Mouse (Mus musculus) olfactory bulb, adult 2 months (tissue): ENCODE results near the gene Adss. TPM values are rescaled to one million over a fixed set of nuclear protein-coding genes. Genes with fewer than 3 reads are reported as not detected.

Source experiments
- H3K27ac ChIP-seq: fragments of 200-500 bp; 2 replicates; pipeline ENCODE4 v1.5.1; 2012; ENCODE audit warnings: low read depth, low read length; ENCODE audit not compliant: insufficient read depth
- H3K4me1 ChIP-seq: fragments of 200-500 bp; 2 replicates; pipeline ENCODE4 v1.6.1; 2012; ENCODE audit warnings: low read length; ENCODE audit not compliant: control insufficient read depth, insufficient read depth
- H3K4me3 ChIP-seq: fragments of 200-500 bp; 2 replicates; pipeline ENCODE4 v1.5.1; 2012; ENCODE audit warnings: mild to moderate bottlenecking, low read depth, low read length, moderate library complexity; ENCODE audit not compliant: insufficient read depth
- CTCF ChIP-seq: fragments of 200-500 bp; IDR thresholded peaks from 2 replicates; pipeline ENCODE4 v1.5.1; 2012; ENCODE audit warnings: low read depth, mild to moderate bottlenecking, low read length, moderate library complexity; ENCODE audit not compliant: insufficient read depth
- POLR2A ChIP-seq: fragments of 200-500 bp; IDR thresholded peaks from 2 replicates; pipeline ENCODE4 v1.6.1; 2012; ENCODE audit warnings: mild to moderate bottlenecking, low read depth, low read length, moderate library complexity; ENCODE audit not compliant: insufficient read depth
- WGBS: fragments of 180-500 bp; shearing (Covaris S2); methylation state at CpG from one replicate; pipeline ENCODE4 v1.1.7; 2018; 5-methylcytosine and 5-hydroxymethylcytosine counted together
- polyA plus RNA-seq: library from polyadenylated mRNA; stranded (reverse); fragments of >200 nt; gene quantifications from 2 replicates; pipeline ENCODE4 v1.2.4, GENCODE M21; 2012; ENCODE audit warnings: low replicate concordance; ENCODE audit not compliant: missing spikeins, insufficient read depth, insufficient read length

Gene Adss
- polyA plus RNA-seq, 1 experiment = not detected

- Histone ChIP-seq H3K4me1 (no peaks in the 10 kb centered on the region), H3K4me3 (no peak overlapping the region), H3K27ac (no peak overlapping the region)
- WGBS = 93% methylated on average over 3 of the region's 3 CpGs
- TF ChIP-seq POLR2A (no peak), CTCF (no peak)
Observed at GRCm38 (mm10) chr1:177731973-177732372, 64.3 kb downstream of the Adss start.

GRCm38 (mm10) chr1:177729043-177730024 lies 67.0 kb downstream of the Adss start, which contains the start of gene 1700016C15Rik:
Gene 1700016C15Rik, plus strand, starts transcription at chr1:177729814.
- WGBS = 77% methylated on average over 11 of the region's 11 CpGs
- Histone ChIP-seq H3K4me1 (no peaks in the 10 kb centered on the region), H3K4me3 (no peak within 1 kb of the TSS), H3K27ac (no peak within 1 kb of the TSS)
- TF ChIP-seq CTCF (no peak), POLR2A (no peak)

GRCm38 (mm10) chr1:177727883-177728525 lies 68.3 kb downstream of the Adss start:
- Histone ChIP-seq H3K4me3 (no peak overlapping the region), H3K27ac (no peak overlapping the region), H3K4me1 (no peaks in the 10 kb centered on the region)
- no peak for TF ChIP-seq CTCF
- no peak for TF ChIP-seq POLR2A
- 94% methylated on average over 3 of the region's 3 CpGs for WGBS

GRCm38 (mm10) chr1:177726870-177727269 lies 69.4 kb downstream of the Adss start:
- Histone ChIP-seq H3K27ac (no peak overlapping the region), H3K4me3 (no peak overlapping the region), H3K4me1 (no peaks in the 10 kb centered on the region)
- TF ChIP-seq CTCF = no peak
- TF ChIP-seq POLR2A = no peak
- WGBS = 89% methylated on average over 5 of the region's 5 CpGs

- Histone ChIP-seq H3K4me3 (no peak overlapping the region), H3K4me1 (peaks cover 3% of the 10 kb centered on the region), H3K27ac (no peak overlapping the region)
- 81% methylated on average over 4 of the region's 4 CpGs for WGBS
- no peak for TF ChIP-seq POLR2A
- TF ChIP-seq CTCF = no peak
Observed at GRCm38 (mm10) chr1:177723786-177724185, 72.5 kb downstream of the Adss start.

GRCm38 (mm10) chr1:177719029-177719427 lies 77.3 kb downstream of the Adss start:
- no peak for TF ChIP-seq CTCF
- TF ChIP-seq POLR2A = no peak
- Histone ChIP-seq H3K4me1 (peaks cover 6% of the 10 kb centered on the region), H3K4me3 (no peak overlapping the region), H3K27ac (no peak overlapping the region)
- WGBS = 40% methylated on average over 3 of the region's 3 CpGs

- Histone ChIP-seq H3K4me3 (no peak overlapping the region), H3K4me1 (peaks cover 6% of the 10 kb centered on the region), H3K27ac (no peak overlapping the region)
- no peak for TF ChIP-seq CTCF
- no peak for TF ChIP-seq POLR2A
- 33% methylated on average over 11 of the region's 11 CpGs for WGBS
Observed at GRCm38 (mm10) chr1:177718340-177719028, 77.8 kb downstream of the Adss start.

GRCm38 (mm10) chr1:177717057-177717835 lies 79.1 kb downstream of the Adss start:
- no peak overlapping the region for H3K27ac ChIP-seq
- TF ChIP-seq CTCF (no peak), POLR2A (no peak)
- H3K4me1 ChIP-seq = peaks cover 6% of the 10 kb centered on the region
- H3K4me3 ChIP-seq = no peak overlapping the region
- 78% methylated on average over 7 of the region's 7 CpGs for WGBS
